ENCODE assay signal across 7 mouse cellular contexts in the genomic region with DNA sequence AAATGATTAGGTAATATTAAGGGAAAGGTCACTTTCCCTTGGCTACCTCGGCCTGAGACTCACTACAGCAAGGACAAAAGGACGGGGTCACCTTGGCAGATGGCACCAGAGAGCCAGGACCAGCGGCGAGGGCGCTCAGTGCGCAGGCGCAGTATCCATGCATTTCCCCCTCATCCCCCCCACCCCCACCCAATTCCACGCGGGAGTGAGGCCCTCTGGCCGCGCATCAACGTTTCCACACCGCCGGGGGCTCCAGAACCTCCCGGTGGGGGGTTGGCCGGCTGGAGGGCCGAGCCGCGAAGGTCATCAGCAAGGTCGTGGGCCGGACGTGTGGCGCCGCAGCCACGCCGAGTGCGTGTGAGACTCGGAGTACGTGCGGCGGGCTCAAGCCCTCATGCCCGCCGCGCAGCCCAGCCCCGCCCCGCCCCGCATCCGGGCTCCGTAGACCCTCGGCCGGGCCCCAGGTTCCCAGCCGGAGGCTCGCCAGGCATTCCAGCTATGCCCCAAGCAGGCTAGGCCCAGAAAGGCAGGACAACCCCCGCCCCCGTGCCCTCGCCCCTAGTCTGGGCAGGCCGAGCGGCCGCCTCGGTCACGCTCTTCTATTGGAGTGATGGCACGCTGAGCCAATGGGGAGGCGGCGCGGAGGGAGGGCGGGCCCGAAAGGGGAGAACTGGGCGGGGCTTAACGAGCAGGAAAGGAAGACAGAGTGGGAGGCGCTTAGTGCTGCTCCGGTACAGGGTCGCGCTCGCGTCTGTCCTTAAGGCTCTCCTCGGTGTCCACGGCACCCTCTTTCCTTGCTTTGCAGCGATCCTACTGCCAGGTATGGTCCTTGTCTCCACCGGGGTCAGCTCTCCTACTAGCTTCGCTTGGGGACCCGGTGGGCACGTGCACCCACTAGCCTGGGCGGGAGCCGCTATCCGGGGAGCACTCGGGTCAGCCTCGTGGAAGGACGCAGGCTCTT. TPM values are rescaled to one million over a fixed set of nuclear protein-coding genes. Genes with fewer than 3 reads are reported as not detected.
A peak's percentile ranks its signal among the peaks of the same experiment; 100 is the strongest.
DNase-seq lines count a peak whose midpoint lies in the region; ATAC-seq lines count a peak whose summit lies in the region.

A gene (plus strand): TSS at position 201 of the 961 bp plus-strand sequence.

- under 1% methylated on average over 74 of the region's 78 CpGs for WGBS in intestine, embryonic 16.5 days
- WGBS in midbrain, embryonic 11.5 days: under 1% methylated on average over 78 of the region's 78 CpGs

- peak within 1 kb of the TSS; percentile 74 for H3K4me2 ChIP-seq in intestine, embryonic 16.5 days (ENCODE audit: low read depth, low read length)
- peak within 1 kb of the TSS; percentile 68 for H3K4me2 ChIP-seq in midbrain, embryonic 11.5 days

- H3K9me3 ChIP-seq in intestine, embryonic 16.5 days (ENCODE audit: control insufficient read depth, low read length): no peaks in the 10 kb centered on the region
- H3K9me3 ChIP-seq in midbrain, embryonic 11.5 days (ENCODE audit: control insufficient read depth, low read length): no peaks in the 10 kb centered on the region

- intact Hi-C loops in left cerebral cortex, postnatal 36 days (cut with DNase I): no loop called here

- DNase-seq in adrenal gland, adult 2 months: peak; percentile 97
- peak; percentile 100 for DNase-seq in embryo, embryonic 11.5 days (ENCODE audit: low read depth, low spot score)
- DNase-seq in gastrocnemius, postnatal 4 days (ENCODE audit: low spot score in 2 of 2): peak; percentile 96 to 97
- DNase-seq in left cerebral cortex, postnatal 36 days (ENCODE audit: low spot score in 2 of 2): peak; percentile 93
- DNase-seq in midbrain, embryonic 11.5 days (ENCODE audit: low spot score, missing footprints): peak; percentile 100
- peak; percentile 97 for DNase-seq in skeletal muscle tissue, adult 2 months (ENCODE audit: low read depth, low spot score)

- H3K9ac ChIP-seq in intestine, embryonic 16.5 days (ENCODE audit: low read depth, low read length): peak within 1 kb of the TSS; percentile 89
- peak within 1 kb of the TSS; percentile 88 for H3K9ac ChIP-seq in midbrain, embryonic 11.5 days (ENCODE audit: low read length)

- peaks cover 10% of the 10 kb centered on the region for H3K36me3 ChIP-seq in intestine, embryonic 16.5 days (ENCODE audit: control insufficient read depth, insufficient read depth, low read length)
- peaks cover 10% of the 10 kb centered on the region for H3K36me3 ChIP-seq in midbrain, embryonic 11.5 days (ENCODE audit: control insufficient read depth, insufficient read depth, low read length)

- ATAC-seq in intestine, embryonic 16.5 days: peak; percentile 97
- peak; percentile 98 for ATAC-seq in midbrain, embryonic 11.5 days (ENCODE audit: low FRiP score)

- no peaks in the 10 kb centered on the region for H3K27me3 ChIP-seq in intestine, embryonic 16.5 days (replicated peaks; ENCODE audit: control insufficient read depth, insufficient read depth, low read length)
- H3K27me3 ChIP-seq in midbrain, embryonic 11.5 days (ENCODE audit: control insufficient read depth, insufficient read depth, low read length): no peaks in the 10 kb centered on the region

- H3K4me1 ChIP-seq in intestine, embryonic 16.5 days (ENCODE audit: control insufficient read depth, insufficient read depth, low read length): peaks cover 24% of the 10 kb centered on the region
- peaks cover 17% of the 10 kb centered on the region for H3K4me1 ChIP-seq in midbrain, embryonic 11.5 days (ENCODE audit: control insufficient read depth, insufficient read depth, low read length)

- peak within 1 kb of the TSS; percentile 97 for H3K27ac ChIP-seq in intestine, embryonic 16.5 days (ENCODE audit: low read length)
- H3K27ac ChIP-seq in midbrain, embryonic 11.5 days (ENCODE audit: low read depth, low read length): peak within 1 kb of the TSS; percentile 97

- H3K4me3 ChIP-seq in intestine, embryonic 16.5 days (ENCODE audit: low read length): peak within 1 kb of the TSS; percentile 88
- peak within 1 kb of the TSS; percentile 85 for H3K4me3 ChIP-seq in midbrain, embryonic 11.5 days (ENCODE audit: low read depth, low read length)

RNA-seq across cellular contexts. Expression of the gene that starts here (rescaled TPM):
- 100 to 1,000 TPM; 381 to 501 TPM for total RNA-seq in adrenal gland, adult 2 months (2021)
- polyA plus RNA-seq in adrenal gland, adult 2 months (2012; rRNA removed): 425 and 428 TPM in 2 replicates
- 100 to 1,000 TPM; 479 to 529 TPM for total RNA-seq in gastrocnemius, postnatal 4 days (2021)
- 1,882 and 2,067 TPM in 2 replicates for polyA plus RNA-seq in intestine, embryonic 16.5 days (2015; fragmentation: Nextera tagmentation; extraction: Ambion mirVana)
- 100 to 1,000 TPM; 416 to 459 TPM for total RNA-seq in left cerebral cortex, postnatal 36 days (2021)
- polyA plus RNA-seq in midbrain, embryonic 11.5 days (2014; fragmentation: Nextera tagmentation; extraction: Ambion mirVana): 1,438 and 1,518 TPM in 2 replicates

Comparison
In these comparisons a context has a peak if more than half of its experiments do, and no peak if none do; other contexts are left out.
1. Peak in every context shown above with its lines: DNase-seq, ATAC-seq, H3K4me3 ChIP-seq and H3K27ac ChIP-seq.